Mouse (Mus musculus) liver, postnatal 0 days (tissue): Measurements from ENCODE around the gene Trim40.

ENCODE experiments used
- CTCF ChIP-seq: sonication (generic); IDR thresholded peaks from 2 replicates; pipeline ENCODE4 v1.5.1; 2016; ENCODE audit warnings: antibody characterized with exemption, low read depth
- EP300 ChIP-seq: IDR thresholded peaks from 2 replicates; pipeline ENCODE4 v1.6.1; 2016; ENCODE audit warnings: antibody characterized with exemption, low read depth, mild to moderate bottlenecking

- TF ChIP-seq CTCF: no peak
- TF ChIP-seq EP300: no peak
Observed at GRCm38 (mm10) chr17:36890073-36890903, at the start of gene Trim40.
